Mouse (Mus musculus): ENCODE results near the gene Dnaaf5.

Gene Dnaaf5

DNA sequence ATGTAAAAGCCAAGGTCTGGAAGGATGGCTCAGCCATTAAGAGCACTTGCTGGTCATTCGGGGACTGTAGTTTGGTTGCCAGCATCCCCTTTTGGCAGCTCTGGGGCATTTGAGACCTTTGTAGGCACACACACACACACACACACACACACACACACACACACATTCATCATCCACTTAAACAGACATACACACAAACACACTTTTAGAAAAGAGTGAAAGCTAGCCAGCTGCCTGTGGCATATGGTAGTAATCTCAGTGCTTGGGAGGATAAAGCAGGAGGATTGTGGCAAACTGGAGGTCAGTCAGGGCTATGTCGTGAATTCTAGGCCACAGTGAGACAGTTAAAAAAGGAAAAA, 49.6 kb downstream of the Dnaaf5 start:
- no peak for DNase-seq (ENCODE audit: low read depth)

- DNase-seq (ENCODE audit: low read depth) = peak; percentile 98
Measured at GRCm38 (mm10) chr5:139199995-139200769, 50.2 kb downstream of the Dnaaf5 start, which contains the start of gene Sun1. Gene Sun1, plus strand, starts transcription at chr5:139200637.

GRCm38 (mm10) chr5:139200770-139201569, 50.9 kb downstream of the Dnaaf5 start:
- no peak for DNase-seq (ENCODE audit: low read depth)

DNA sequence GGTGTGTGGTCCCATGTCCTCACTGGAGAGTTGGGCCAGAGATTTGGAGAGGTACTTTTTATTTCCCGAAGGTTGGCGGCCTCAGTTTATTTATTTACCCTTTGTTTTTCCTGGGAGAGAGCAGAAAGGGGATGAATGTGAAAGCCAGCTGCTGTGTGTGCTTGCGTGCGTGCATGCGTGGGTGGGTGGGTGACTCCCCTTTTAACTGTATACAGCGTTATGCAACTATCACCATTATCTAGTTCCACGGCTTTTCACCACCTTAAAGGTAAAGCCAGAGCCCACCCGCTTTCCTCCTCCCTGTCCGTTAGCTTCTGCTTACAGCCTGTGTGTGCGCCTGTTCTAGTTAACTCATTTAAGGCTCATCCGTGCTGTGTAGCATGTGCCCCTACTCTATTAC, 52.1 kb downstream of the Dnaaf5 start:
- DNase-seq (ENCODE audit: low read depth) = peak; percentile 38

DNA sequence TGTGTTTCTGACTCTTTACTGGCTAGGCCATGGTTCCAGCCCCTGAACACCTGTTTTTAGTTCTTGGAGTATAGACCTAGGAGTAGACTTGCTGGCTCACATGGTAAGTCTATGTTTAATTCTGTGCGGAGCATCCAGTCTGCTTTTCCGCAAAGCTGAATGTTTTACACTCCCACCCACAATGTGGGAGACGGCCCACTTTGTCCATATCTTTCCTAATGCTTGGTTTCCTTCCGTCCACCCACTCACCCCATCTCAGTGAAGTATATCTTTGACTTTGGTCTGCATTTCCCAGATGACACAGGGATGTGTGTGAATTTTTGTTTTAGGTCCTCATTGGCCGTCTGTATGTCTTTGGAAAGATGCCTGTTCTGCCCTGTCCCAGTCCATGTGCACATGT, 53.3 kb downstream of the Dnaaf5 start:
- DNase-seq (ENCODE audit: low read depth) = no peak

DNA sequence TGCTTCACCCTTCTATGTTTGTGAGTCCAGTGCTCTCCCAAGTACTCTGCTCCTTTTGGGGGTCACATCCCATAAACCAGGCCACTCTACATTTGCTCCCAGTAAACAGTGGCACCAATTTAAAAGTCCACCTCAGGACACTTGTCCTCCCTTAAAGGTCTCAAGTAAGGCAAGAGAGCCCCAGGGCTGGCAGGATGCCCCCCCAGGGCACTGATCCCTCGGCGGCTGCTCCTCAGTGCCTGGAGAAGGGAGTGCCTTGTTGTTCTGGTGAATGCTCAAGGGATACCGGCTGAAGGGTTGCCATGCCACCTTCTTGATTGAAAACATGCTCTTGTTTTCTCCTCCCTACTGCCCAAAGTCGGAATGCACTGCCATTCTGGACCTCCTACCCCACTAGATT, 56.1 kb downstream of the Dnaaf5 start:
- DNase-seq (ENCODE audit: low read depth) = no peak

DNA sequence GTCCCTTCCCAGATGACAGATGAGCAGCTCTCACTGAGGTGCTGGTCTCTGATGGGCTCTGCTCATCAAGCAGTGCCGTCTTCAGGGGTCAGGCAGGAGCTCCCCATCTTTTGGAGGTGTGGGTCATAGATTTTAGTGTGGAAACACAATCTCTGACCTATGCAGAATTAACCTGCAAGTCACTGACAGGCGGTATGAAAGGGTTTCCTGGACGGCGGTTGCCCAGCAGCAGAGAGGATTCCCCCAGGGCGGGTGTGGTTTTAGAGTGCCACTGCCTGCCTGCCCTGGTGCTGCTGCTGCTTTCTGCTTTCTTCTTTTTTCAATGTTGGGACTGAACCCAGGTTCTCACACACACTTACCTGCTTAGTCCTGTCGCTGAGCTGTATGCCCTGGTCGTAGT, 56.5 kb downstream of the Dnaaf5 start:
- DNase-seq (ENCODE audit: low read depth) = peak; percentile 66

DNA sequence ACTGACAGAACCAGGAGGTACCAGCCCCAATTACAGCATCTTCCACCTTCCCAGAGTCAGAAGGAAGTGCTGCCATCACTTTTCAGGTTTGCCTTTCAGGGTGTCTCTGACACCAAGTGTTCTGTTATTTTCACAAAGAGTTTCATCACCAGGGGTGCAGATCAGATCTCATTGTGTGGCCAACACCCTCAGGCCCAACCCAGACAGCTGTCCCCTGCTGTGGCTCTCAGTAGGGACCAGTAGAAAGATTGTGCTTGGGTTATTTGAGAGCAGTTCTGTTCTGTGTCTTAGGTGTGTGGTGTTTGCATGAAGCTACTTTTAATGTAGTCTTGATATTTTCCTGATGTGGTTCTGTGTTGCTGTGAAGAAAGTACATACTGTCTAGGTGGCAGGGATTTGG, 58.2 kb downstream of the Dnaaf5 start:
- DNase-seq (ENCODE audit: low read depth) = no peak

DNA sequence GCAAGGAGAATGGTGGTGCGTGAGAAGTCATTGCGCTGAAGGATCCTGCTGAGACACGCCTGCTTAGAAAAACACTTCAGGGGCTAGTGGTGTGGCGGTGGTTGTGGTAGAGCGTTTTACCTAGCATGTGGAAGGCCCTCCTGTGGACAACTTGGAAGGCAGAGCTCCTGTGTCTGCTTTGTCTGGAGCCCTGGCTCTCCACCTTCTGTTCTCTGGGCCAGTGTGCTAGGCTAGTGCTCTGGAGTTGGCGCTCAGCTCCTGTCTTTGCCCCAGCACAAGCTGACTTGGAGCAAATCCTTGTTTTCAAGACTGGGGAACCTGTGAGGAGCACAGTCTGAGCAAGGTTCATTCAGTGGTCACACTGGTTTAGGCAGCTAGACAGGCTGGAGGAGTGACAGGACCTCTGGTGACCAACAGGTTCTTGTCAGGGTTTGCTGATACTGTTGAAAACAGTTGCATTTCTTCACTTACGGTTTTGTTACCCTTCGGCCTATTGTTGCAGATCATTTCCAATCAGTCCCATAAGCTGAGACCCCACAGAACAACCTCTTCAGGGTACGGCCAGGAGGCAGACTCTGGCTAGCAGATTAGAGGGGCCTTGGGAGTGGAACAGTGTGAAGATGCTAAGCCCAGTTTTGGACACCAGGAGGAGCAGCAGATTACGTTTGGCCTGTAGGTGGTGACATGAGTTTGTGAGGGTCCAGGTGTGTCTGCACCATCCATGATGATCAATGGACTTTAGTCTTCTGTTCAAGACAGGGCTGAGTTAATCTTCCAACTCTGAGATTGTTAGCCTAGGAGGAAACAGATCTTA, 59.1 kb downstream of the Dnaaf5 start:
- DNase-seq (ENCODE audit: low read depth) = peak; percentile 38

DNA sequence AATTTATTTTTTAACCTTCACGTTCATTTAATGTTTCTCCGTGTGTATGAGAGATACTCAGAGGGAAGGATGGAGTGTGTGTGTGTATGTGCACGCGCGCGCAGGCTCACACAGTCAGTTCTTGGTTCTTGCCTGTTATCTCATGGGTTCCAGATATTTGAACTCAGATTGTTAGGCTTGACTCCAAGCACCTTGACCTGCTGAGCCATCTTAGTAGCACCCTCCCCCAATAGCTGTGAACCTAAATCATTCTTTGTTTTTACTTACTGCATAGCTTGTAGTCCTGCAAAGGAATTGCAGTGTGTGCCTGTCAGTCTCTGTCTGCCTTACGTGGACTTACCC, 59.6 kb downstream of the Dnaaf5 start:
- DNase-seq (ENCODE audit: low read depth) = no peak

DNA sequence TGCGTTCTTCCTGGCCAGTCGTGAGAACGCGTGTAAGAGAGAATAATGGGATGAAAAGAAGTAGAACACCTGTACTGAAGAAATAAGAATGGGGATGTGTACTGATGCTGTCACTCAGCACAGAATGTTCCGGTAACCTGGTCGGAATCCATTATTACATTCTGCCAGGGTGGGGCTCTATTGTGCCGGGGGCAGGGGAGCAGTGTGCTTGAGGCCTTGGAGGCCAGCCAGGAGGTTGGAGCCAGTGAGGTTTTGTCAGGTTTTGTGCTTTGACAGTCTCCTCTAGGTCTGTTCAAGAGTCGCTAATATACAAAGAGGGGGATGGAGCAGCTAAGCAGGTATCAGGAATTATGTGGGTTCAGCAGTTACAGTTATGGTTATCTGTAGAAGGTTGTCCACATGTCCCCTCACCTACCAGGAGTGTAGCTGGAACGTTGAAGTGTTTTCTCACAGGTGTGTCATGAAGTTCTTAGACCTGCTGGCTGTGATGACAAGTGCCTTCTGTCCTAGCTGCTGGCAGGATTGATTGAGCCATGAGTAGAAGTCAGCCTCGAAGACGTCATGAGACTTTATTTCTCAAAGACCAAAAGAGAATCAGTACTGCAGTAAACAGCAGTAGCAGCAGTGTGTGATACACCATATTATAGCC, 61.8 kb downstream of the Dnaaf5 start:
- no peak for DNase-seq (ENCODE audit: low read depth)

- no peak for DNase-seq (ENCODE audit: low read depth)
Measured at GRCm38 (mm10) chr5:139214298-139214697, 64.3 kb downstream of the Dnaaf5 start.

GRCm38 (mm10) chr5:139215184-139215583, 65.2 kb downstream of the Dnaaf5 start:
- no peak for DNase-seq (ENCODE audit: low read depth)

DNA sequence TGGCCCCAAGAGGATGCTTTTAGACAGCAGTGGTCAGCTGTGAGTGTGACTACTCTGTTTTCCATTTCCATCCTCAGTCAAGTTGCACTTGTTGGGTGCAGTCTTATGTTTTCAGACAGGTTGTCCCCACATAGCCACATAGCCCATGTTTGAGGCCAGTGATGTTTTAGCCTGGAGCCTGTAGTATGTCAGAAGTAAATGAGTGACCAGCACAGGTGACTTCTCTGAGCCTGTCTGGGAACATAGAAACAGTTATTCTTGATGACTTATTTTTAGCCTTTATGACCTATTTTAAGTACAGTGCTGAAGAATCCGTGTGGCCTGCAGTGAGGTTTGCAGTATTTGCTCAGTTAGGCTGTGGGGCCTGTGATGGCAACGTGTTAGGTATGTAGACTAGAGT, 66.1 kb downstream of the Dnaaf5 start:
- DNase-seq (ENCODE audit: low read depth) = no peak

- DNase-seq (ENCODE audit: low read depth) = no peak
Measured at GRCm38 (mm10) chr5:139216774-139217173, 66.8 kb downstream of the Dnaaf5 start.

DNA sequence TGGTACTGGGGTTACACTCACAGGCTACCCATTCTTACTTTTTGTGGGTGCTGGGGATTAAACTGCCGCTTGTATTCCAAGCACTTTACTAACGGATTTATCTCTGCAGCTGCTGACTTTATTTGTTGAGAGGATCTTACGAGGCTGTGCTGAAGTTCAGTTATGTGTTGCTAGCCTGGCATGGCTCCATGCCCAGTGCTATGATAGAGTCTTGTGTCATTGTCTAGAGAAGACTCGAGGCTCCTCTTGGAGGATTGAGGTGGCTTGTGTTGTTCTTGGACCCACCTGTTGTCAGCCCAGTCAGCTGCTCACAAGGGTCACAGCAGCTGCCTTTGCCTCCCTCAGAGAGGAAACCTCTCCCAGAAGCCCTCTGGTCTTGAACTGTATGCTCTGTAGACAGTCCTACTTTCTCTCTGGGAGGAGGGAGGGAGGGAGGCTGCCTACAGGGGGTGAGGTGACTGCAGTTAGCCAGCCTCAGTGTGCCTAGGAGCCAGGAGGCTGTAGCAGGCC, 70.0 kb downstream of the Dnaaf5 start:
- DNase-seq (ENCODE audit: low read depth) = no peak

- DNase-seq (ENCODE audit: low read depth) = no peak
Measured at GRCm38 (mm10) chr5:139220610-139221009, 70.6 kb downstream of the Dnaaf5 start.

DNA sequence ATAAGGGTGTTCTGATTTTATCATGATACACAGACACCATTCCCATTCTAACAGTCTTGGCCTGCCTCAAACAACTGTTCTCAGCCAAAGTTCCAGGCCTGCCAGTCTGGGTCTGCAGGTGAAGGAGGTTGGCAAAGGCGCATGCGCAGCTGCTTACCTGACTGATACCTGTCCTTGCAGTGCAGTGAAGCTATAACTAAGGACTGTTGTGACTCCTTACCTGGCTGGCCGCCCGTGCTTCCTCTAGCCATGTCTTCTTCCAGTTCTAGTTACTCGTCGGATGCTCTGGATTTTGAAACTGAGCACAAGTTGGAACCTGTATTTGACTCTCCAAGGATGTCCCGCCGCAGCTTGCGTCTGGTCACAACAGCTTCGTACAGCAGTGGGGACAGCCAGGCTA, 73.3 kb downstream of the Dnaaf5 start:
- no peak for DNase-seq (ENCODE audit: low read depth)

DNA sequence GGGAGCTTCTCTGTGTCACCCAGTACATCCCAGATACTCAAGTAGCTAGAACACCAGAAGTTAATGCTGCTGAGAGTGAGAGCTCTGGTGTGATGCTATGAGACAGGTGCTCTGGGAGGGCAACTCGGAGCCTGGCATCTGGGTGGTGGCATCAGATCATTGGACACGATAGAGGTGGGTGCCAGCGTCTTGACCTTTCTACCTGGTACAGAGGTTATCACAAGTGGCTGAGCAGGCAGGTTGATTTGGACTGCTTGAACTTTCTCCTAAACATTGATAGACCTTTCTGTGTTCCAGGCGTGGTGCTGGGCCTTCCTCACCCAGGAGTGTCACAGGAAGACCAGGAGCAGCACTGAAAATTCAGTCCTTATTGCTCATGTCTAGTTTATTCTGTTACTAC, 77.2 kb downstream of the Dnaaf5 start:
- DNase-seq (ENCODE audit: low read depth) = no peak

GRCm38 (mm10) chr5:139227645-139228044, 77.6 kb downstream of the Dnaaf5 start:
- no peak for DNase-seq (ENCODE audit: low read depth)

DNA sequence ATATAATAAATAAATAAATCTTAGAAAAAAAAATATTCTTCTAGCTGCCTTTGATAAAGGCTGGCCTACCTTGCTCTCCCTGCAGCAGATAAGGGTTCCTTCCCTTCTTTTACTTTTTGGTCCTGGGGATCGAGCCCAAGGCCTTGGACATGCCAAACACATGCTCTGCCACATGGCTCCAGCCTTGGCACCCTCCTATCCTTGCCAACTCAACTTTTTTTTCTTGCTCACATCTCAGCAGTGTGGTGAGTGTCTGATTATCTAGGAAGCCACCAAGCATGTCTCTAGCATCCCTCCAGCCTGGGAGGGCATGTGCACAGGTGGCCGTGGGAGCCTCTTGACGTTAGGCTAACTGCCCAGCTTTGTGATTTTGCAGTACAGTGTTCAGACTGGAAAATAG, 78.3 kb downstream of the Dnaaf5 start:
- DNase-seq (ENCODE audit: low read depth) = no peak

DNA sequence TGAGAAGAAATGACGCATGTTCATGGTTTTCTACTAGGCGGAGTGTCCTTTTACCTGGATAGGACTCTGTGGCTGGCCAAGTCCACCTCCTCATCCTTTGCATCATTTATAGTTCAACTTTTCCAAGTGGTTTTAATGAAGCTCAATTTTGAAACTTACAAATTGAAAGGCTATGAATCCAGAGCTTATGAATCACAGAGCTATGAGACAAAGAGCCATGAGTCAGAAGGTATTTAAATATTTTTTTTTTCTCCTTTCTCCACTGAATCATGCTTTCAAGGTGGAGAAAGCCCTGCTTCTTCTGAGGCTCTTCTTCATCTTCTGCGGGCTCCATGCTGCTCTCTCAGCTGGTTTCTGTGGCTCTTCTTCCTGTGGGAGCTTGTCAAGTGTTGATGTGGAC, 79.7 kb downstream of the Dnaaf5 start:
- DNase-seq (ENCODE audit: low read depth) = no peak
